Mouse (Mus musculus) stomach, embryonic 14.5 days (tissue): ENCODE results near the gene Ccser1. TPM values are rescaled to one million over a fixed set of nuclear protein-coding genes. Genes with fewer than 3 reads are reported as not detected.

Source experiments
- ATAC-seq: fragments of 200-750 bp; cut with Nextera tagmentation; 2 replicates; pipeline ENCODE4 v1.8.0; 2017; ENCODE audit warnings: low read depth, moderate TSS enrichment; ENCODE audit not compliant: insufficient number of reproducible peaks, insufficient read depth, low FRiP score
- H3K27ac ChIP-seq: fragments of 300-500 bp; sonication (generic); 2 replicates; pipeline ENCODE4 v1.5.1; 2014; ENCODE audit warnings: mild to moderate bottlenecking, low read length, moderate library complexity, mixed read lengths
- H3K27me3 ChIP-seq: fragments of 300-500 bp; sonication (generic); 2 replicates; pipeline ENCODE4 v1.6.1; 2014; ENCODE audit warnings: low read length, control low read depth, mixed read lengths; ENCODE audit not compliant: control insufficient read depth, insufficient read depth
- H3K36me3 ChIP-seq: fragments of 300-500 bp; sonication (generic); 2 replicates; pipeline ENCODE4 v1.6.1; 2014; ENCODE audit warnings: mild to moderate bottlenecking, control low read depth, low read length, moderate library complexity, mixed read lengths; ENCODE audit not compliant: control insufficient read depth, insufficient read depth
- H3K4me1 ChIP-seq: fragments of 300-500 bp; sonication (generic); 2 replicates; pipeline ENCODE4 v1.6.1; 2014; ENCODE audit warnings: low read length, control low read depth, mixed read lengths; ENCODE audit not compliant: control insufficient read depth, insufficient read depth
- H3K4me2 ChIP-seq: fragments of 300-500 bp; sonication (generic); replicated peaks from 2 replicates; pipeline ENCODE4 v1.6.1; 2014; ENCODE audit warnings: low read depth, low read length, control low read depth
- H3K4me3 ChIP-seq: fragments of 300-500 bp; sonication (generic); 2 replicates; pipeline ENCODE4 v1.5.1; 2014; ENCODE audit warnings: low read depth, low read length, control low read depth
- H3K9ac ChIP-seq: fragments of 300-500 bp; sonication (generic); replicated peaks from 2 replicates; pipeline ENCODE4 v1.6.1; 2014; ENCODE audit warnings: low read depth, mild to moderate bottlenecking, control low read depth, low read length, moderate library complexity, mixed read lengths
- H3K9me3 ChIP-seq: fragments of 300-500 bp; sonication (generic); 2 replicates; pipeline ENCODE4 v1.6.1; 2016; ENCODE audit warnings: low read depth, low read length, control low read depth; ENCODE audit not compliant: control insufficient read depth
- WGBS: fragments of 180-500 bp; shearing (Covaris S2); extraction: QIAGEN DNeasy Blood & Tissue Kit; methylation state at CpG from one replicate; pipeline ENCODE4 v1.1.7; 2014; 5-methylcytosine and 5-hydroxymethylcytosine counted together
- polyA plus RNA-seq: library from polyadenylated mRNA; unstranded; fragments of >200 nt; fragmentation: Nextera tagmentation; extraction: Ambion mirVana; gene quantifications from 2 replicates; pipeline ENCODE4 v1.2.1, GENCODE M21; 2014

Ccser1 gene
- polyA plus RNA-seq, 1 experiment from 2014 or later: 5.8 TPM

DNA sequence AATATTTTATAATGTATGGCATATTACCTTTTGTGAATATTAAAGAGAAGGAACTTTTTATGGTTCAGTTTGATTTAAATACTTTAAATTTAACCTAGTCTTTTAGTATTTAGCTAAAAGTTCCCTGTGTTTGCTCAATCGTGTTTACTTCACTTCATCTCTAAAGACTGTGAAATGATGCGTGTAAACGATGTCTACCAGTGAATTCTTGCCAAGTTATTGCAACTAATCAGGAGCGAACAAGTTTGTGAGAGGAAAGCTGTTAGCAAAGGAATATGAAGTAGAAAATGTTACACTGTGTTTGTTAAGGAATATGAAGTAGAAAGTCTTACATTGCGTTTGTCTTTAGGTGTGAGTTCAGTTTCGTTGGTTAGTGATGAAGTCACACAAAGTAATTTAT, 142.2 kb downstream of the Ccser1 start:
- Histone ChIP-seq H3K36me3 (no peaks in the 10 kb centered on the region), H3K27me3 (no peaks in the 10 kb centered on the region), H3K9me3 (no peaks in the 10 kb centered on the region), H3K4me3 (no peak overlapping the region), H3K27ac (no peak overlapping the region), H3K4me2 (no peak overlapping the region), H3K9ac (no peak overlapping the region), H3K4me1 (no peaks in the 10 kb centered on the region)
- WGBS: 79% methylated on average over 6 of the region's 6 CpGs
- no peak for ATAC-seq

DNA sequence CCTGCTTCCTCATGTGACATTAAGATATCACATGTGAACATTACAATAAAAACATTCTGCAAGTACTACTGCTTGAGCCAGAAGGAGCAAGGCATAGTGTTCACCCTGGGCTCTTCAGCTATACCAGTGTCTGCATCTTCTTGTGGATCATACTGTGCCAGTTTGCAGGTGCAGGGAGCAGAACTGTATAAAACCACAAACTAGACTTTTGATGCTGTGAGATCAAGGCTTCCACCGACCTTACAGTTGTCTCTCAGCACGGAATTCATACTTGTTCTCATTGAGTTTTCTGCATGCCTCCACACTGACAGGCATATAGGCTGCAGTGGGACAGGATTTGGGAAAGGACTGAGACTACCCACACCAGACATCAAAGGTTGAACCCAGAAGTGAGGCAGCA, 146.0 kb downstream of the Ccser1 start:
- Histone ChIP-seq H3K4me1 (no peaks in the 10 kb centered on the region), H3K9me3 (no peaks in the 10 kb centered on the region), H3K27me3 (no peaks in the 10 kb centered on the region), H3K9ac (no peak overlapping the region), H3K36me3 (no peaks in the 10 kb centered on the region), H3K4me2 (no peak overlapping the region), H3K27ac (no peak overlapping the region), H3K4me3 (no peak overlapping the region)
- 70% methylated on average over 2 of the region's 2 CpGs for WGBS
- no peak for ATAC-seq

DNA sequence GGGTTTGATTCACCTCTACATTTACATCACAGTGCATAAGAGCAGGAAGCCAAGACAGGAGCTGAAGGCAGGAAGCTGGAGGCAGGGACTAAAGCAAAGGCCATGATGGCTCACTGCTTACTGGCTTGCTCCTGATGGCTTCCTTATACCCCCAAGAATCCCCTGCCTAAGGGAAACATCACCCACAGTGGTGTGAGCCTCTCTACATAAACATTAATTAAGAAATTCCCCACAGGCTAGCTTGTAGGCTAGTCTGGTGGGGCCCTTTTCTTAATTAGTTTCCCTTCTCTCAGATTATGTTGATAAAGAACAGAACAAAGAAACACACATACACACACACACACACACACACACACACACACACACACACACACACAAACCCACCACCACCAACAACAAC, 148.9 kb downstream of the Ccser1 start:
- H3K4me2 ChIP-seq: no peak overlapping the region
- no peaks in the 10 kb centered on the region for H3K27me3 ChIP-seq
- H3K27ac ChIP-seq: no peak overlapping the region
- H3K4me1 ChIP-seq: no peaks in the 10 kb centered on the region
- no peak for ATAC-seq
- no peak overlapping the region for H3K4me3 ChIP-seq
- H3K9me3 ChIP-seq: no peaks in the 10 kb centered on the region
- H3K36me3 ChIP-seq: no peaks in the 10 kb centered on the region
- H3K9ac ChIP-seq: no peak overlapping the region

DNA sequence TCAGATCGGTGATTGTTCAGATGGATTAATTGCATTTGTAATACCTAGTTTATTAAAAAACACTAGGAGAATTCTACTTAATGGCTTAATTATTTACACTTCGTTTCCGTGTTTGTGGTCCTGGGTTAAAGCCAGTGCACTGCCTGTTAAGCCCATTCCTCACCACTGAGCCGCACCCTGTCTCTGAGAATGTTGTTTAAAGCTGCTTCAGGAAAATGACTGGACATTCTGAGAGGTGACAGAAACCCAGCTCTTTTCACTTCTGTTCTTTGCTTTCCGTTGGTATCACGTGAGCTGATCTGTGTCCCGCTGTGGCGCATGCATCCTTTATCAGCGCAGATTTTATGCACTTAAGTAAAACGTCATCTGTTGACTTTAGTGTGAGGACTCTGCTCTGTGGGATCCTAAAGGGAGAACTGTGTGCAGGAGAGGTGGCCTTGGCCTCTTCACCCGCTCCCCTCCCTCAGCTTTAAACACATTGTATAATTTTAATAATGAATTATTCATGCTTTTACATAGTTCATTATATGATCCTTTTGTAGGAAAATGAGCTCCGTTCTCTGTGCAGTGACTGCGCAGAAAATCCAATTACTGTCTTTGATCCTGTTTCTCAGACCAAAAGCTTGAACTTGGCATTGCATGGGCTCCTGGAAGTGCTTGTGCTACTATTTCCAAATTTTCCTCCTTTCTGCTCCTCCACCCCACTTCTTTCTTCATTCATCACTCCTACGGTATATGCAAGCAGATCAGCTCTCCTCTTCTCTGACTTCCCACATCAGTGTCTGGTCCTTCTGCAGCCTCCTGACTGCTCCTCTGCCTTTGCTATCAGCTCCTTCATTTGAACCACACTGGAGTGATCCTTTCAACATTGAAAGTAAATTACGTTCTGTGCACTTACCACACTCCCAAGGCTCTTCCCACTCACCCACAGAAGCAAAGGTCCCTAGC, 149.7 kb downstream of the Ccser1 start:
- no peaks in the 10 kb centered on the region for H3K9me3 ChIP-seq
- H3K36me3 ChIP-seq: no peaks in the 10 kb centered on the region
- 72% methylated on average over 15 of the region's 15 CpGs for WGBS

DNA sequence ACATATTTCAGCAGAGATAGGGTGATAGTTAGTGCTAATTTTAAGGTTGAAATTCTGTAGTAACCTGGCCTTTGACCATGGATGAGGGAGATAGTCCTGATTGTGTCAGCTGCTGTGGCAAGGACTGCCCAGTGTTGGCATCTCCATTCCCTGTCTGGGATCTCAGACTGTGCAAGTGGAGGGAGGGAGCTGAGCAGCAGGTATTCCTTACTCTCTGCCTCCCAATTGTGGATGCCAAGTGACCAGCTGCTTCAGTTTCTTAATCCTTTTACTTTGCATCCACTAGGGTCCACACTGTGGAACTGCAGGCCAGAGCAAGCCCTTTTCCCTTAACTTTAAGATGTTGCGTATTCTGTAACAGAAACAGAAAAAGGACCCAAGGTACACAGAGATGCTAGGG, 154.3 kb downstream of the Ccser1 start:
- no peak overlapping the region for H3K4me2 ChIP-seq

More for the DNA sequence above, 149.7 kb downstream of the Ccser1 start:
- Histone ChIP-seq H3K4me1 (no peaks in the 10 kb centered on the region), H3K27me3 (no peaks in the 10 kb centered on the region), H3K27ac (no peak overlapping the region), H3K9ac (no peak overlapping the region), H3K4me2 (no peak overlapping the region), H3K4me3 (no peak overlapping the region)
- no peak for ATAC-seq

DNA sequence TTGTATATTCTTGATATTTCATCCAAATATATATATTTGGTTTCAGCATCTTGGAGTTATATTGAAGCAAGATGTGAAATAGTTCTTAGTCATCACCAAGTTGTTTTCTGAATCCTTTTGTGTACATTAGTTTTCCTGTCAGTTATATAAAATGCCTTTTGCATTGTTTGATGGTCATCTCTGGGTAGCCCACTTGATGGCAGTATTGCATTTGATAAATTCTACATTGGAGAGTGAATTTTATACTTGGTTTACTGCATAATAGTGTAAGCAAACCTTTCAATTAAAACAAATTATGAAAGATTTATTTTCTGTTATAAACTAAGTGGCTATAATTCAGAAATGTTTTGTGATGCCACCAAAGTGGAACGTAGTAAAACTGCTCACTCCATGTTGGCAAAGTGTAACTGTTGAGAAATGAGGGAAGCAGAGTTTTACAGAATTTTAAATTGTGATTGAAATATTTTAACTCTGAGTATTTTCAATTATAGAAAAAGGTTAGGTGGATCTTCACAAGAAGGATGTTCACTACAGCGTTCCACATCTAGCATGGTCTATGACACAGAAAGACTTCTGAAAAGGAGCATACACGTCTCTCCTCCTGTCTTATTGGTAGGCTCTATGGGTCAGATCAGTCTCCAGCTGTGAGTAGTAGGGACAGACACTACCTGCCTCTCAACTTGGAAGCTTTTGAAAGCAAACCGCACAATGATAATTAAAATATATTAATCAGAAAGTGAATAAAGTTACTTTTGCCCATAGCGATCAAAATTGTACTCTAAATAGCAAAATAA, 167.1 kb downstream of the Ccser1 start:
- Histone ChIP-seq H3K36me3 (no peaks in the 10 kb centered on the region), H3K27me3 (no peaks in the 10 kb centered on the region), H3K4me2 (no peak overlapping the region), H3K4me3 (no peak overlapping the region), H3K4me1 (no peaks in the 10 kb centered on the region), H3K27ac (no peak overlapping the region), H3K9me3 (no peaks in the 10 kb centered on the region), H3K9ac (no peak overlapping the region)
- no peak for ATAC-seq
- 66% methylated on average over 5 of the region's 5 CpGs for WGBS

More for the DNA sequence above, 154.3 kb downstream of the Ccser1 start:
- Histone ChIP-seq H3K4me1 (no peaks in the 10 kb centered on the region), H3K9me3 (no peaks in the 10 kb centered on the region), H3K4me3 (no peak overlapping the region), H3K27me3 (no peaks in the 10 kb centered on the region), H3K36me3 (no peaks in the 10 kb centered on the region), H3K27ac (no peak overlapping the region), H3K9ac (no peak overlapping the region)
- ATAC-seq: no peak
- WGBS: 94% methylated on average over 1 of the region's 1 CpGs

DNA sequence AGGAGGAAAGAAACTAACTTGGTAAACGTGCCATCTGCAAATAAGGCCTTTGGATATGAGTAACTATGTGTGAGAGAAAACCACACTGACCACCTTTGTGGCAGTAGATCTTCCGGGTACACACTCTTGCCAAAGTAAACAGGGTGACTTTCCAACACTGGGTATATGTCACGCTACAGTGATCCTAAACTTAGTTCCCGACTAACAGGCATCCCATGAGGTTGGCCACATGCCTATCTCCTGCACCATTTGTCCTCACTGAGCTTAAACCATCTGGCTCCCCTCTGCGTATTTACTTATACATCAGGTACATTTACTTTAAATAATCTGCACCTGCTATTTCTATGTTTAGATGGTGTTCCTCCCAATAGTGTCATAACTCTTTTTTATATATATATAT, 183.6 kb downstream of the Ccser1 start:
- 72% methylated on average over 5 of the region's 5 CpGs for WGBS
- Histone ChIP-seq H3K9ac (no peak overlapping the region), H3K9me3 (no peaks in the 10 kb centered on the region), H3K4me3 (no peak overlapping the region), H3K27me3 (no peaks in the 10 kb centered on the region), H3K36me3 (no peaks in the 10 kb centered on the region), H3K27ac (no peak overlapping the region), H3K4me1 (no peaks in the 10 kb centered on the region), H3K4me2 (no peak overlapping the region)
- ATAC-seq: no peak

DNA sequence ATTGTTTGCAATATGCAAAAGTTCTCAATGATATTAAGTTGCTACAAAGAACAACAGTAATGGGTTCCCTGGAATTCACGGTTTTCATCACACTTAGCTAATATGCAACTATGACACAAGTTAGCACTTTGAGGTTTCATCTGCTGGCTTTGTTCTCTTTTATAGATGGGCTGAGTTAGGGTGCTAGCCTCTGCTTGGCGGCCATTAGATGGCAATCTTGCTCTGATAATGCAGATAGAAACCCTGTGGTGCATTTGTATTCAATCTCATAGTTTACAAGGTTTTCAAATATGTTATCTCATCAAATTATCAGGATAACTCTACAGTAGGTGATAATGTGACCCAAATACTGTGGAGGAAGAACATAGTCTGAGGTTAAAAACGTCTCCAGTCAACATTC, 202.4 kb downstream of the Ccser1 start:
- Histone ChIP-seq H3K4me3 (no peak overlapping the region), H3K9ac (no peak overlapping the region), H3K4me1 (no peaks in the 10 kb centered on the region), H3K4me2 (no peak overlapping the region), H3K36me3 (no peaks in the 10 kb centered on the region), H3K27ac (no peak overlapping the region), H3K9me3 (no peaks in the 10 kb centered on the region), H3K27me3 (no peaks in the 10 kb centered on the region)
- WGBS: 21% methylated on average over 3 of the region's 3 CpGs
- ATAC-seq: no peak
